15 mouse cellular contexts compared by ENCODE assay signal in the genomic region with DNA sequence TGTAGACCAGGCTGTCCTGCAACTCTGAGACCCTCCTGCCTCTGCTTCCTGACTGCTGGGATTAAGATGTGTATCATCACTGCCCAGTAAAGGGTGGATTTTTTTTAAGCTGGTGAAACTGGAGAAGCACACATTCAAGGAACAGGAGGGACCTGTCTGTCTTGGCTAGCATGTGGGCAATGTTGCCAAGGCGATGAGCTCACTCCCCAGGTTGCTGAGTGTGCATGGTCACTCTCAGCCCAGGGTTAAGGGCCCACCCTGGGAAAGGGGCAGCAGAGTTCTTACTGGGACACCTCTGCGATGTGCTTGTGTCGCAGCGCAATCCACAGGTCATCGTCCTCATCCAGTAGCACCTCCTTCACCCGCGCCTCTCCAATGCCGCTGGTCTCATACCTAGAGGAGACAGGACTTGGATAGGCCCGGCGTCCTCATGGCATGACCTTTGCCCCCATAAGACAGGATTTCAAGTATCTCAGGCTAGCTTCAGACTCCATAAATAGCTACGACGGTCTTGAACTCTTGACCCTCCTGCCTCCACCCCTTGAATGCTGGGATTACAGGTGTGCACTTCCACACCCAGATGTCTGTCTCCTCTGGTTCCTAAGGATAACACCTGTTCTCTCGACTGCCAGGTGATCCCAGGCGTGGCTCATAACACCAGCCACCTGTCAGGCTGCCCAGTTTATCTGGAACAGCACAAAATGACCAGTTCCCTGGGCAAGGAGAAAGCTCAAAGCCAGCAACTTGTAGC. TPM values are rescaled to one million over a fixed set of nuclear protein-coding genes. Genes with fewer than 3 reads are reported as not detected.
"Had no signal": no experiment of that assay in that cellular context is flagged by ENCODE, and none has a peak within 500 bp of the region (broad histone marks: within the 10 kb centered on the region; RNA-seq: fewer than 3 reads in every experiment).

No protein-coding gene starts in this region.

- H3K9ac ChIP-seq: liver, embryonic 15.5 days; neural tube, embryonic 12.5 days had no signal

- H3K36me3 ChIP-seq: liver, embryonic 15.5 days had no signal

- H3K4me2 ChIP-seq: liver, embryonic 11.5 days; liver, embryonic 15.5 days; neural tube, embryonic 12.5 days had no signal

- DNase-seq: kidney, postnatal 25 days; layer of hippocampus, adult 9-11 months; lung, adult 2 months; lung, postnatal 36 days; midbrain, embryonic 14.5 days; thymus, adult 2 months; thymus, postnatal 25 days had no signal

- H3K27ac ChIP-seq: liver, embryonic 15.5 days; neural tube, embryonic 12.5 days had no signal

- H3K4me3 ChIP-seq: liver, embryonic 15.5 days; myocyte; neural tube, embryonic 12.5 days had no signal

- H3K4me1 ChIP-seq: neural tube, embryonic 12.5 days had no signal

- H3K27me3 ChIP-seq: liver, embryonic 15.5 days; neural tube, embryonic 12.5 days had no signal

- ATAC-seq: inflammation-experienced regulatory T-cells, adult 6 months; lung, postnatal 0 days had no signal

- H3K9me3 ChIP-seq: liver, embryonic 15.5 days; neural tube, embryonic 12.5 days had no signal

RNA-seq across cellular contexts. Expression of a gene that starts 24.8 kb away (rescaled TPM):
- total RNA-seq: megakaryocyte progenitor cell, adult 5-6 weeks; neutrophil, adult 5-6 weeks had no signal
- polyA plus RNA-seq: liver, embryonic 15.5 days had no signal

RNA-seq across cellular contexts. Expression of a gene that starts 33.4 kb away (rescaled TPM):
- total RNA-seq: neutrophil, adult 5-6 weeks had no signal

RNA-seq across cellular contexts. Expression of a gene that starts 33.6 kb away (rescaled TPM):
- total RNA-seq: megakaryocyte progenitor cell, adult 5-6 weeks had no signal
- polyA plus RNA-seq: liver, embryonic 15.5 days had no signal
